Mouse (Mus musculus): ENCODE results near the gene Mbd5. TPM values are rescaled to one million over a fixed set of nuclear protein-coding genes. Genes with fewer than 3 reads are reported as not detected.

The Mbd5 gene
- 11.7 and 14.9 TPM in 2 replicates for polyA plus RNA-seq (2021; fragmentation: Nextera tagmentation)
- long read RNA-seq, experiment 1, partial matches to known transcripts, result 14 of 29 reads
- long read RNA-seq, experiment 1, other reads (novel, unspliced or antisense), result 15 of 29 reads
- long read RNA-seq, experiment 2, partial matches to known transcripts, result 7 of 12 reads
- long read RNA-seq, experiment 2, other reads (novel, unspliced or antisense), result 5 of 12 reads

DNA sequence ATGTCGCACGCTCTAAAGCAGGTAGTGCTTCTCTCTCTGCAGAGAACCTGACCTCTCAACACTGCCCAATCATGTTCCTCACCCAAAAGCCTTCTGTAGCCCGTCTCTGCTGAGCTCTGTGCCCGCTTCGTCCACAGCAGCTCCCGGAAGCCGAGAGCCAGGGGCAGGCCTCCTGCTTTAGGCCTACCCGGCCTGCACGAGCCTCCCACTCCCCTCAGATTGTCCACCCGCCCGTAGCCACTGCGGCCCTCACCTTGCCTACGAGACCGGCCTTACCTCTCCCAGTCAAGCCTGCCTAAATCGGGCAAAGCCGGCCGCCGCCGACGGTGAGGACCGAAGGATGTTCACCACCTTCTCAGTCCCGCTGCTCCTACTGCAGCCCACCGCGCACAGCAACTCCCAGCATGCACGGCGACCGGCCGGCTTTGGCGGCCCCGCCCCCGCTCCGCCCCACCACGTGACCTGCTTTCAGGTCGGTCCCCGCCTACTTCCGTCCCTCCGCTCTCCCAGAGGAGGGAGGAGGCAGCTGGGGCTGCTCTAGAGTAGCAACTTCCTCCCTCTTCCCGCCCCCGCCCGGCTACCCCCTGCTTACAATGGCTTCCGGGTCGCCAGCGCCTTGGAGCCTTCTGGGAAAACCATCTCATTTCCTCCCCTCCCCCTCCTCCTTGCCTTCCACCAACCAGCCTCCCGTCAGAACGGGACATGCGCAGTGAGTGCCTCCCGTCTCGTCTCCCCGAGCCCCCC is at the start of gene Mbd5:
TSS of gene Mbd5 (plus strand) at position 668 of the 744 bp plus-strand sequence.

DNA sequence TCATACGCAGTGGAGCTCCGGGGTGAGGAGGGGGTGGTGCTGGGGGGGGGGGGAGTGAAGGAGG is 776 bp downstream of the Mbd5 start, which contains the start of gene Orc4:
TSS of gene Orc4 (minus strand) at position 26 of the 64 bp plus-strand sequence.

Other genes starting within 250 kb of the Mbd5 start
- gene Acvr2a, start 135.4 kb upstream of the Mbd5 start, polyA plus RNA-seq (2021; fragmentation: Nextera tagmentation), result 9.8 and 10.3 TPM in 2 replicates
- gene Orc4, start 769 bp downstream of the Mbd5 start, polyA plus RNA-seq (2021; fragmentation: Nextera tagmentation), result 54.0 and 62.1 TPM in 2 replicates

All from left cerebral cortex, adult 6 months (tissue).